Mouse (Mus musculus) urinary bladder, adult 18-20 months (tissue): Measurements from ENCODE around the gene Nup93.
A peak's percentile ranks its signal among the peaks of the same experiment; 100 is the strongest.

Experiments used
- DNase-seq, 2 experiments: peaks; one replicate each; pipeline ENCODE4 v3.0.0; 2022; ENCODE audit warnings: low spot score in 2 of 2, mixed read lengths in 2 of 2

Gene Nup93

DNA sequence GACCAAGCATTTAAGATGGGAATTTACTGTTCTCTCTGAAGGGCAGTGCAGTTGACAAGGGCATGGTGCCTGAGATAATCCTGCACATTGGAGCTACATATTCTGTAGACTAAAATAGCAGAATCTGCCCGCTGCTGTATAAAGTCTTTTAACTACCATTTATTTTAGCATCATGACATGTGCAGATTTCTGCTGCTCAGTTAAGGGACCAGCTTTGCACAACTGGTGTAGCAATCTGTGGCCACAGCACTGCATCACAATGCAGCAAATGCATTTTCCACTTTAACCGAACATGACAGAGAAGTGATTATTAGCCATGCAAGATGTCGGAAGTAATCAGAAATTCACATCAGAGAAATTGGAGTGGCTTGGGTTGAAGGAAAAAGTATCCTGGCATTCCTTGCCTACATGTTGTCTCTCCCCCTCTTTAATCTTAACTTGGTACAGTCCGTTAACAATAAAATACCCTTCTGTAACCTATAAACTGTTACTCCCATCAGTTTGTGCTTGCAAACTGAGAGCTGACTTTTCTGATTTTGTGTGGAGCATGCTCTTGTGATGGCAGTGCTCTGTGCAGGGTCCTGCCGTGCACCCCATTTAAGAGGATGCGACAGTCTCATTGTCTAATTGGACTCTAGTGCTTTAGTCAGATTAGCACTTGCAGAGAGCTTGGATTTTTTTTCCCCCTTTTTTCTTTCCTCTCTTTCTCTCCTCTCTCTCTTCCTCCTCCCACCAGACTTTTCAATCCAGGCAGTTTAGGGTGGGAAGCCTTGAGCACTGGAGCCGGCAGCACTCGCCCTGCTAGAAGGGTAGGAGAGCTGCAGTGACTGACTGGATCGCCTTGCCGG, 52.2 kb downstream of the Nup93 start:
- DNase-seq: no peak

DNA sequence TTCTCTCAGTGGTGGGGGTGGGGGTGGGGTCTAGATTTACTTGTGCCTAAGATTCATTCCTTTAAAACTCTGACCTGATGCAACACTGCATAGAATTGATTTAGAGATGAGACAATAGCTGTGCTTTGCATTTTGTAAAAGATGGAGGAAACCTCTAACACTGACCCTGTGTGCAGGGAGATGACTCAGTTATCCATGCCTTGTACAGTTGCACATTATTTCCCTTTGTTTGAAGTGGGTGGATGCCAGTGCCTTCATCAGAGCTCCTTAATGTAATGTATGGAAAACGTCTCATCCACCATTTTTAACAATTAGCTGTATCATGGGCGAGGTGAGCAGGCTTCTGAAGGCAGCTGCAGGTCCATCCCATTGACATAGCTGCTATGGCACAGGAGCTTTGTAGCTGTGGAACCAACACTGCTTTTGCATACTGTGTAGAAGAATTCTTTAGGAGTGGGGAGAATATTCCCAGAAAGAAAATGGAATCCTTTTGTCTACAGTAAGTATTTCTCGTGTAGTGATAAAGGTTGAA, 54.1 kb downstream of the Nup93 start:
- DNase-seq: no peak

DNA sequence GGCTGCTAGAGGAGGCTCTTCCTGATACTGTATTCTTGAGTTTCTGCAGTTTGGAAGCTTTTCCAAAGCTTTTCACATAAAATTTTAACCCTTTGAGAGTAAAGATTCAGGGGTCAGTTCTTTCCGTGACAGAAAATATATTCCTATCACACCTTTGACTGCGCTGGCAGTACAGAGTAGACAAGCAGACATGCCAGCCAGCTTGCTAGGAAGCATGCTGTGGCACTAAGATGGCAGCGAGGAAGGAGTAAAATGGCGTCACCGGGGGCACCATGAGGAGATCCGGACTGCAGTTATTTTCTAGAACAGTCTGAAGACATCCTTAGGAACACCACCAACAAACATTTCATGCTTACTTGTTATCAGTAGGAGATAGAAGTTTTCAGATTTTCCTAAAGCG, 55.9 kb downstream of the Nup93 start:
- no peak for DNase-seq

DNA sequence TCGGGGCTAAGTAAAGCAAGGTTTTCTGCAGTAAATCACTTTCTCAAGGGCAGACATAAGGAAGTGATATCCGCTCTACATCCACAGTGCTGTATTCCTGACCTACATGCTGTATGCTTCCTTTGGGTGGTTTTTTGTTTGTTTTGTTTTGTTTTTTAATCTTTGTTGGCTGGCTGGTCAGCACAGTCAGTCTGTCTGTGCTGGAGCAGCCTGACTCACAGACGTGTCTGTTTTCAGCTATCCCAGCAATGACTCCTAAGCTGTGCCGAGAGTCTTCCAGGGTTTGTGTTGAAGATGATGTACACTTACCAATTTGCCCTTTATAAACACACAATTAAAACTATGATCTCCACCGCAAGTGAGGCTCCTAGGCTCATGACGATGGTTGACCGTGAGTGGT, 56.7 kb downstream of the Nup93 start:
- no peak for DNase-seq

DNA sequence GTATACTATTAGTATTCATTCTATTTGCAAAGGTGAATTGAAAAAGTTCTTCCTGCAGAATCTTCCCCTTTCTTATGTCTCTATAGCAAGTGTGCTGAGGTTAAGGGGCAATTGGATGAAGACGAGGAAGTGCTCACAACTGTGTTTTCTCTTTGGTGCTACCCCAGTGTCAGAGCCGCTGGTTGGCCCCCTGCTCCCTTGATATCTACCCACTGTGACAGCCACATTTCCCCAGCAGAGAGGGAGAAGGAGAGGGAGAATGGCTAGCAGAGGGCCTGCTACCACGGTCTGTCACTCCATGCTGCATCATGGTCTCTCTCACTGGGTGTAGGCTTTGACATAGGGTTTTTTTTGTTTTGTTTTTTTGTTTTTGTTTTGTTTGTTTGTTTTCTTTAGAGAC, 58.2 kb downstream of the Nup93 start:
- DNase-seq: no peak

DNA sequence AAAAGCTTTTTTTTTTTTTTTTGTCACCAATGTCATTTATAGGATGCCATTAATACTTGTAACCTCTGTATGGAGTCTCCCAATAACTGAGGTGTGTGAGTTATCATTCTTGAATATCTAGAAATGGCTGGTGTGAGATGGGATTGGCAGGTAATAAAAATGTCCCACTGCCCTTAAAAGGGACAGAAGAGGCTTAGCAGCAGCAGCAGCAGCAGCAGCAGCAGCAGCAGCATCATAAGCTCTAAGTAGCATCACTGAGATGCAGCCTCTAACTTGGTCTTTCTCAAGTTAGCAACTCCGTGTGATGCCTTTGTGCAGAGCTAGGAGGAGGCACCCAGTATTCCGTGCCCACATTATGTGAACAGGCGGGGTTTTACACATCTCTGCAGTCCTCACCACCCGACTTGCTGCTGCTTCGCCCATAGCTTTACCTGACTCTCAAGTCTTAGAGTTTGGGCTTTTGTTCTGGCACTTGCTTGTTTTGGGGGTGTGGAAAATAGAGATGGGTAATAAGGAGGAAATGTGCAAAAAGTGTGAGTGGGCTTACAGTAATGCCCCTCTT, 59.0 kb downstream of the Nup93 start:
- DNase-seq: no peak

DNA sequence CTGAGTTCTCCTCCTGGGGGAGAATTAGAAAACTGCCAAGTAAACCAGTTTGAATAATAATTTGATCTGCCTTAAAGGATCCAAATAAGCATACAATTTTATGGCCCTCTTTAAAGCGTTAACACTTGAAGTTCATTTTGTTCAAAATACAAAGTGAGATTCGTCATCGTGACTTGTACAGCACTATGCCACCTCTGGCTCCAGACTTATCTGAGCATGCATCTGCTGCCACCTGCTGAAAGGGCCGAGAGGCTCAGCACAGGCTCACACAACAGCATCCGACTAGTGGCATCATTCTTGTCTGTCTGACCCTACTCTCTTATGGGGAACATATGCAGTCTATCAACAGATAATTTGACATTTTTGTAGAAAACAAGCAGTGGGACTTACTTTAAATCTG, 59.7 kb downstream of the Nup93 start:
- no peak for DNase-seq

DNA sequence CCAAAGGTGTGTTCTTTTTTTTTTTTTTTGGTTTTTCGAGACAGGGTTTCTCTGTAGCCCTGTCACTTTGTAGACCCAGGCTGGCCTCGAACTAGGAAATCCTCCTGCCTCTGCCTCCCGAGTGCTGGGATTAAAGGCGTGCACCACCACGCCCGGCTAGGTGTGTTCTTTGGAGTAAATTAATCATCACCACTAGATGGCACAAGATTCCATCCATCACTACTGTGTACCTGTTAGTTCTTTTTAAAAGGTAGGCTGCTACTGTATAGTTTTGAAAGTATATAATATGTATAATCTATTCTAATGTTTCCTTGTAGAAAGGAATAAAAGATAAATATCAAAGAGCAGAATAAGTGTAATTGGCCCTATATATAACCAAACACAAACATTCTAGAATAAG, 63.9 kb downstream of the Nup93 start:
- DNase-seq: no peak

DNA sequence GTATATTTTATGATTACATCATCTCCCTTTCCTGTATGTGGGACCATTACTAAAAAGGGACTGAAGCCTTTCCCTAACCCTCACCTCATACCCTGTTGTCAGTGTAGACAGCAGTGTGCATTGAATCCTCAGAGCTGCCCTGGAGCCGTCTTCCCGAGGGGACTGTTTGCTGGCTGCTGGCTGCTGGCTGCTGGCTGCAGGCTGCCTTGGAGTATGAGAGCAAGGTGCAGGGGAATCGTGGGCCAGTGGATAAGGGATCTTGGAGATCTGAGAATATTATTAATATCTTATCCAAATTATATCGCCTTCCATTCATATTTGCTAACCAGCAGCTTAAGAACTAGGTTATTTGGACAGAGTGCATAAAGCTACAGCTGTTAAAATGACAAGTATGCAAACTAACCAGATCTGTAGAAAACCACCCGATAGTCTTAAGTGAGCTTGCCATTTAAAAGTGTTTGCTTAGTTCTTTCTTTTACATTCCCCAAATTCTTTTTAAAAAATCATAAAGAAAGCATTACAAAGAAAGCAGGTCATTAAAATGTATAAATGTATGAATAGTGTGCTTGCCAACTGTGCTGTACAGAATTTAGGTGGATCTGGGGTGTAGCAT, 65.7 kb downstream of the Nup93 start:
- no peak for DNase-seq

DNA sequence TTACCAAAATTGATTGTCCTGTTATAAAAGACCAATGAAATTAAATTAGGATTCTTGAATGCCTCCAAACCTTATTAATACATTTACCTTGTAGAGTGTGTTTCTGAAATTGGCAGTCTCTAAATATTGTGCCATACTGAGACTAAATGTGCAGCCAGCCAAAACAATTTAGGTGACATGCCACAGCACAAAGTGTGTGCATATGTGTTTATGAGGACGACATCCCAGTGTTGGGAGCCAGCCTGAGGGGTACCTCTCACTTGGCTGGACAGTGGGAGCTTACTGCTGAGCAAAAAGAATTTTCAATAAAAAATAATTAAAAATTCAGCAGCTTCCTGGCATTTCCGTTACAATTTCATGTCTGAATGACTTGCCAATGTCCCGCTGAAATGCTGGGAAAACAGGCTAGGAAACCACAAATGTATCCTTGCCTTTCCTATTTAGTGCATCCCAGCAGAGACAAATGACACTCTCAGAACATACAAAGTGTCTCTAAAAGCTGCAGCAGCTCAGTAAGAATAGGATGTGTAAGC, 68.2 kb downstream of the Nup93 start:
- no peak for DNase-seq

DNA sequence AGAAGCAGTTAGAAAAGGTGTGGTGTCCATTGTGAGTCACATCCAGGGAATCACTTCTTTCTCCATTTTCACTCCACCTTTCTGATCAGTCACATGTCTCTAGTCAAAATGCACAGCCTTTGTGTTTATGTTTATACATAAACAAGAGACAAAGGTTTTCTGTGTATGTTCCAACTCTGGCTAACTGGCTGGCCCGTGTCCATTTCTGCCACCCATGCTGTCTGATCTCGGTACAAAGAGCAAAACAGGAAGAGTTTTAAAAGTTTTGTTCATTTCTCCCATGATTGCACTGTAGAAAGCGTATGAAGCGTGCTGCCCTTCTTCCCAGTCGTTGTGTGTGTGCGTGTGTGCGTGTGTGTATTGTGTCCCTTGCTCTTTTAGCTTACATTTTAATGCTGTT, 69.8 kb downstream of the Nup93 start:
- DNase-seq: no peak

DNA sequence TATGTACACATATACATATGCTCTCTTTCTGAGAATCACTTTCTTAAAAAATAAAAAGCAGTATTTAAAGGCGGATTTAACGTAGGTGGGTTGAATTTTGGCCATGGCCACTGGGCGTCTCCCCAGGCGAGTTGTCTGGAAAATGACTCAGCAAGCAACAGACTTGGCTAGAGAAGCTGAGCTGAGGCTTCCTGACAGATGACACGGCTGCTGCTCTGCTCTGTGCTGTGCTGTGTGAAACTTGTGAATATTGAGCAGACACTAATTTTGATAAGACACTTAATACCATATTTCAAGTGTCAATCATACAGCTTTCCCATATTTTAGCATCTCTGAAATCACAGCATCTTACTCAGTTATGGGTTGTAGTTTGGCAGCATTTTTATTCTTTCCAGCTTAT, 76.2 kb downstream of the Nup93 start:
- no peak for DNase-seq

DNA sequence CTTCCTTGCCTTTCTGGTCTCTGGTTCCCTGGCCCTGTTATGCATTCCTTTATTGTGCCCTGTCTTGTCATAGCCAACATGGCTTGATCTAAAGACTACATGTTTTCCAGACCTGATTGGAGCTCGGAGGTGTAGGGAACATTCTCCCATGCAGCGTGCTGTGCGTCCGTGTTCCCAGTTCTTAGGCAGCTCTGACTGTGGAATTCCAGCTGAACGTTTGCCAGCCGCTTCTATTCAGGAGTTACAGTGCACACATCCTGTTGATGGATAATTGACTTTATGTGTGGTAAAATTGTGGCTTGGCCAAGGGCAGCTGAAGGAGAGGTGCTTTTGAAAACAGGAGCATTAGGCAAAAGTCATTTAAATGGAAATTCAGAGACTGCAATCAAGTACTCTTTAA, 77.7 kb downstream of the Nup93 start:
- DNase-seq: no peak

DNA sequence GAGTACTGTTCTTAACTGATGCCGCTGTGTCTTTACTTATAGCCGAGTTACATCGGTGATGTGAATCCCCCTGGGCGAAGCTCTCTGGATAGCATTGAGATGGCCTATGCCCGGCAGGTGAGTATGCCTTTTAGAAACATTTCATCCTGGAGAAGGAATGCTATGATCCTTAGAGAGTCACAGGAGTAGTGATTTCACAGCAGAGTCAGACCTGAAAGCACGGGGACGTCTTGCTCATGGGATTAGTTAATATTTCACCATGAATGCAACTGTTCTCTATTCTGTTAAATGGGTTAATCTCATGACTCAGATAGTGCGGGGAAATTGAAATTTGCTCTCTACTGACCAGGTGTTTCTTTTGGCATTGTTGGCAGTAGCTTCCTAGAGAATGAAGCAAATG, 78.3 kb downstream of the Nup93 start:
- DNase-seq: no peak

DNA sequence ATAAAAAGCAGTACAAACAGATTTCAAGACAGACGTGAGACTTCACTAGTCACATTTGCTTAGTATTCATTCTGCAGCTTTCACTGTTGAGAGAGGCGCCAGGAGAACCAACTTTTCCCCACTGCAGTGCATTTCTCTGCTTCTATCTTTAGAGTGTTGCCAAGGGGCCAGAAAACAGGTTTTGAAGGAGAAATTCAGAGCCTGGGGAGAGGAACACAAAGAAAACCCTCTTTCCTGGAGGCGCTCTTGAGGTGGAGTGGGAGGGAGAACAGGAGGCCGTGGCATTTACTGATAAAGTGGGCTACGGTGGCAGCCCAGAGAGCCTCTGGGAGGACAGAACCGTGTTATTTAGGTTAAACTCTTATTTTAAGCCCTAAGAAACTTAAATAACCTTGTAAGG, 81.3 kb downstream of the Nup93 start:
- no peak for DNase-seq

DNA sequence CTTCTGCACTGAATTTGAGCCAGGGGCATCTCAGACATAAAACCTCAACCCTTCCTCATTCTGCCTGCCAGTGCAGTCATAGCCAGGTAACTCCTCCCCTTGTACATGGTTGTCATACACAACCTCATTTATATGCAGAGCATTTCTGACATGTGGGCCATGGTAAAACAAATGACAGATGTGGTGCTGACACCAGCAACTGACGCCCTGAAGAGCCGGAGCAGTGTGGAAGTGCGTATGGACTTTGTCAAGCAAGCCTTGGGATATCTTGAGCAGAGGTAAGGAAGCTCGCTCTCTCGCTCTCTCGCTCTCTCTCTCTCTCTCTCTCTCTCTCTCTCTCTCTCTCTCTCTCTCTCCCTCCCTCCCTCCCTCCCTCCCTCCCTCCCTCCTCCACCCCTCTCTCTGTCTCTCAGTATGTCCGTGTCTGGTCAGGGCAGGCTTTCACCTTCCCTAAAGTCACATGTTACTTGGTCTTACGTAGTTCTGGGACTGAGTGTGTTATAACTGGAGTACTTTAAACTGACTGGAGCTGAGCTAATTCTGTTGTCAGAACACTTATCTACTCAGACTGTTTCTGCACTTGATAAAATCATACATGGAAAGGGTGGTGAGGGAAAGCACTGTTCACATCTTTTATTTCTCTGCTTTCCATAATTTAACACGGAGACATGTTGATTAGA, 82.1 kb downstream of the Nup93 start:
- DNase-seq: no peak

DNA sequence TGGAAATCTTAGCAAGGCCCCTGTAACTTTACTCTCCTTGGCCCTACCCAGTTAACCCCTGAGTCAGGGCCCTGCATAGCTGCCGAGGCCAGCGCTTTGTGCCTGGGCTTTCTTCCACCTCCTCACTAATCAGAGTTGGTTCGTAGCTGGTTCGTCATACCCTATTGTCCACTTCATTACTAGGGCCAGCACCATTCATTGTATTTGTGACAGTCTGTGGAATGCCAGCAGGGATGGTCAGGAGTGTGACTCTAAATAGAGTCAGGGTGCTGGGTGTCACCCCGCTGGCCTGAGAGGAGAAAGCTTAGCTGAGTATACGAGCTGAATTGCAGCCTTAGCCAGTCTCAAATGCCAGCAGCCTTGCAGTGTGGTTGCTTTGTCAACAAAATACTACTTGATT, 82.7 kb downstream of the Nup93 start:
- no peak for DNase-seq

DNA sequence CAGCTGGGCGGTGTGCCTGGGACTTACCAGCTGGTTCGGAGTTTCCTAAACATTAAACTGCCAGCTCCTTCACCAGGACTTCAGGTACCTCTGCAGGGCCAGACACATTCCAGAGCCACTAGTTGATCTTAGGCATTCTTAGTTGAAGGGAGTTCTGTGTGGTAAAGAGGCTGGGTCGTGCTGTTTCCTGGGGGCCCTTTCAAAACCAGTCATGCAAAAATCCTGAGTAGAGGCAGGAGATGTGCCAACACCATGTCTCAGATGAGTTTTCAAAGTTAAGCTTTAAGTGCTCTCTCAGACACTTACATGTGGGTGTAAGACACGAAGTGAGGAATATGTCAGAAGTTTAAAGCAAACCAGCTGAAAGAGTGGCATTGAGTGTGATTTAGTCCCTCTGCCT, 86.4 kb downstream of the Nup93 start:
- no peak for DNase-seq

DNA sequence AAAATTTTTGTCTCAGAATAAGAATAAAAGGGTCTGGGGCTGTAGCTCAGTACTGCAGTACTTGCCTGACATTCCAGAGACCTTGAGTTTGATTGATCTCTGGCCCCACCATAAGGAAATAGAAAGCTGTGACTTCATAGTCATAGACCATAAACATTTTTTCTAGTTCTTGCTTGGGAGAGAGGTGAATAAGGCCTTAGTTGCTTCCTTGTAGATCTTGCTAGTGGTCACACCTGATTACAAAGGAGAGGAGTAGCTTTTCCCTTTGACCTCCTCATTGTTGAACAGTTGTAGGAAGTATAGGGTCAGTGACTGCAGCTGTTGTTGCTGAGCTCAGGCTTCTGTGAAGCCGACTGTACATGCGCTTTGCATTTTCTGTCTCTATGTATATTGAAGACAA, 90.0 kb downstream of the Nup93 start:
- DNase-seq: no peak

DNA sequence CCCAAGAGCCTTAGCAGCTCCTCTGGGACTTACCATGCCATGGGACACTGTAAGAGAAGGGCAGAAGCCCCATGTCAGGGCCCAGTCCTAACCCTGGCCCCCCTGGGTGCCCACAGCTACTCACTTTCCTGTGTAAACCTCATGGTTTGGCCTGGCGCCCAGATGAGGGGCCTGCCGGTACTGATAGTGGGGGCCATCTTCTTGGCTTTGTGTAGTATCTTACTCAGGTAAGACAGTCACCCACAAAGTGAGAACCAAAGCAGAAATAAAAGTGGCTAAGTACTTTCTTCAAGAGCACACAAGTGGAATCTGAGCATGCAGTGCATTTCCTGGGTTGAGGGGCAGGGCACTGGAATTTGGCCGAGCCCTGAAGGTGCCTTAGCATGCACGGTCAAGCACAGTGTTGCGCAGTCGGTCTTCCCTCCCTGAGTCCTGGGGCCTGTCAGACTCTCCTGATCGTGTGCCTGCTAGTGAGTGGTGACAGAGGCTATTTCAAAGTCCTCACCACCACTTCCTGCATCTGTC, 92.7 kb downstream of the Nup93 start:
- peak; percentile 21 to 42 for DNase-seq

DNA sequence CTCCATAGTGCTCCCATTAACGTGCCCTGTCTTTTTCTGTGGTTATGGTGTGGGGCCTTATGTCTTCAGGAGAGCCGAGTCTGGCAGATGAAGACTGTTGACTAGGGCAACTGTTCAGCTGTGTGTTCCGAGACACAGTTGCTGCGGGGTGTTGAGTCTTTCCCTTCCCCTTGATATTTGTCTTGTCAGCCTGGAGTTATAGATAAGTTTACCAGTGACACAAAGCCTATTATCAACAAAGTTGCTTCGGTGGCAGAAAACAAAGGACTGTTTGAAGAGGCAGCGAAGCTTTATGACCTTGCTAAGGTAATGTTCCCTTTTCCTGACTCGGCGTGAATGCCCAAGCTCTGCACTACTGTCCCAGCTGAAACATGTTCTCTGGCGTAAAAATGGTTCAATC, 93.3 kb downstream of the Nup93 start:
- no peak for DNase-seq

DNA sequence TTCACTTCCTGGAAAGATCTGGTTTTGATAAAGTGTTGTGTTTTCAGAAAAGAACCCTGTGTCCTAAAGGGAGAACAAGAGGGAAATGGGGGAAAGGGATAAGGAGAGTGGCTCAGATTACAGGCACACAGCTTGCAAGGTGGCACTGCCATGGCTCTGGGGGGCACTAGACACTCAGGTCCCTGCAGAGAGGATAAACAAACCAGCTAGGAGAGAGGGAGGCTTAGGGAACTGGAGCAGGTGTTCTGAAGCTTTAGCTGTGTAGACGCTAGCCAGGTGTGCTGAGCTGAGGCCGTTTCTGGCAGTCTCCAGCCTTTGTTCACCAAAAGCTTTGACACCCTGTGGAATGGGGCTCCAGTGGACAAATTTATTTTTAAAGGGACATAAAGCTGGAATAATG, 99.7 kb downstream of the Nup93 start:
- DNase-seq: no peak
